Mouse (Mus musculus) retina, embryonic 14.5 days (tissue): ENCODE measurements at regions not wholly inside any gene's neighbourhood (a gene's known extent, or its start where the extent isn't known, plus 50 kb on each side); places are given as distances from the start of the nearest gene placed in this dataset.
"Not testable (repeated sequence)": the region's sequence is repeated elsewhere in the genome, so short reads cannot be mapped to it uniquely, and the experiment has no call there.

Source experiments
- DNase-seq: peaks from one replicate; pipeline ENCODE4 v3.0.0-alpha.2; 2015; ENCODE audit warnings: low spot score

DNA sequence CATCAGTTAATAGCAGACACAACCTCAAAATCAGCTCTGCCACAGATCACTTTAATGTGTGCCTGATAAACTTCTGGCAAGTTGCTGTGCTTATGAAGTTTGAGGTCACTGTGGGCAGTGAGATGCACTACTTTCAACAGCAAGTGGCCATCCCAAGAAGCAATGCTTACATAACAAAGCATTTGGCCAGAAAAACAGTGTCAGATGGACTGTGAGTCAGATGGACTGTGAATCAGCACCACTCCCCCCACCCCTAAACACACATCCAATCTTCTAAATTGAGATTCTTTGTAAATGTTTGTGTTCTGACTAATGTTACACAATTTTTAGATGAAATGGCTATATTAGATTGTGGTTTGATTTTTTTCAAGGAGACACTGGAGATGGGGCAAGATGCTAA, 550.7 kb downstream of the Nxph1 start:
- no peak for DNase-seq

DNA sequence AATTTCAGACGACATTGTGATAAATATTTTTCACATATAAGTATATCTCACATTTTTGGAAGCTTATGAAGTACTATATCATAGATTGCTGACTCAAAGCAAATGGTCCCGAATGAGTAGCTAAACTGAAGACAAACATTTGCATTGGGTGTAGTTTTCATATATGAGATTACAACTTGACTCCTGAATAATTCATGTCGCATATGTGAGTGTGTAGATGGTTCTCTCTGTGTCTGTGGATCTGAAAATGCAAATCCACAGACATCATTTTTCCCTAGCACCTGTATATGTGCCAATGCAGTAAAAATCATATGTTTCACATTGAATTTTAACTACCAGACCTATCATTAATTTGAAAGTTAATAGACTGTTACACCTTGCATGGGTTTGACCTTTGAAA, 586.2 kb downstream of the Nxph1 start:
- no peak for DNase-seq

DNA sequence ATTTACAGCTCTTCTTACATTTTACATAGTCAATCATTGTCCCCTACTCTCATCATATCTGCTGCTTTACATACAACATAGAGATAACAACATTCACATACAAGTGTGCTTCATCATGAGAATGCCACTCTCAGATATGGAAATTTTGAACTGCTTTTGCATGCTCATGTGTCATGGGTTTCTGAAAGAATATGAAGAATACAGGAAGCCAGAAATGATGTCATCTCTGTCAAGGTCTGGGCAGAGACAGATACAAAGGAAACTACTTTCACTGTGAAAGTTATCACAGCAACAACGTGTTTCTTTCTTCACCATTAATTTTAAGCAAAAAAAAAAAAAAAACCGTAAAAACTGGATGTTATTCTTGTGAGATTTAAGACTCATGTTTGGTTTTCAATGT, 590.5 kb downstream of the Nxph1 start:
- no peak for DNase-seq

DNA sequence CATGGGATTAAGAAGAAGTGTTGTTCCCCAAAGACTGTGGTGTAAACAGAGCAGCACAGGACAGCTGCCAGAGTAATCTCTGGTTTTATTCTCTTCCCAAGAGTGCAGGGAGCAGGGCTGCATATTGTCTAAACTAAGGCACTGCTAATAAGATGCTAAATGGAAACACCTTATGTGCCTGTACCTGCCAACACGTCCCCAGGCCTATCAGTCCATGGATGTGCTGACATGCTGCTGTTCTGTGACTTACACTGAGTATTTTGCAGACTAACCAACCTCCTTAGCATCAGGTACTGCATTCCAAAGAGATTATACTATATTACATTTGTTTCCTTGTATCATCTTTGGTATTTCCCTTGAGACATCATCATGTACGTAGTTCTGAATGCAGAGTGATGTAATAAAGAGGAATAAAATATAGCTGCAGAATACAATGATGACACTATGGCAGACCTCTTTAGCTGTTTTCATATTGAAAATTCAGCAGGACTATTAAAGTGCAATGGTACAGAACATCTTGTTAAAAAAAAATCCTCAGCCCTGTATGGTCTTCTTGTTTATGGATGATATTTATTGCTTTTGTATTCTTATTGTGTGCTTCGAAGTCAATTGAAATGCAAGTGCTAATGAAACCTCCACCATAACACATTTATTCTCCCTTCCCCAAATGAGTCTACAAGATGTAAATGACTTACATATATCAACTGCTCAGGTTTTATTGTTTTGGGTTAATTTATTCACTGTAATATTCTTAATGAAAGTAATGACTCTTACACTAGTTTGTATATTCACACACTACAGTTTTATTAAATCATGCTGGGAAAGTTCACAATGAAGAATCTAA, 602.1 kb downstream of the Nxph1 start:
- DNase-seq = no peak

DNA sequence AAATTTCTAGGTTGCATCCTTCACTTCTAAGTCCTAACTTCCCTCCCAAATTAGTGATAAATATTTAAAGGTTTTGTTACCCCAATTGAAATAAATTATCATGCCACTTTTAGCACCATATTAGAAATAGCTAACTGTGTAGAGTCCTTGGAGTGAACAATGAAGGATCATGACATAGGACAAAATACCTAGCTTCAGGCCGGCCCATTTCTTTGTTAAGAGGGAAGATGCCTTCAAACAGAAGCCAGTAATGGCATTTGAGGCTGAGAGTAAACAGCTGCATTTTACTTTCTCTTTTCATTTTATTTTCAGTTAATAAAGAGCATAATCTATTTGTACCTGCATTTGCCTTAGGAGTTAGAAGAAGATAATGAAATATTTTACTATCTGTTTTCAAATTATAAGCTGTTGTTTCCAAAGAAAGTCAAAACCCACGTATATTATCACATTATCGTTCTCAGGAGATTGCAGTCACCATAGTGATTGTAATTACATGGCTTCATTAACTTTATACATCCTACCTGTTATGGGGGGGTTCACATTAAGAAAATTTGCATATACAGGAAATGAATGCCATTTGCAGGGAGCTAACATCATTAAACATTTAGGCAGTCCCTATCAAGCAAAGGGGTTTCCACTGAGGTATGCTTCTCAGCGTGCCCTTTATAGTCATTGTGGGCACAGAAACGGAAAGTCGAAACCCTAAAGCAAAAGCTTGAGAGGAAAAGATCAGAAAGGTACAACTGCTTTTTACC, 615.2 kb downstream of the Nxph1 start:
- no peak for DNase-seq

DNA sequence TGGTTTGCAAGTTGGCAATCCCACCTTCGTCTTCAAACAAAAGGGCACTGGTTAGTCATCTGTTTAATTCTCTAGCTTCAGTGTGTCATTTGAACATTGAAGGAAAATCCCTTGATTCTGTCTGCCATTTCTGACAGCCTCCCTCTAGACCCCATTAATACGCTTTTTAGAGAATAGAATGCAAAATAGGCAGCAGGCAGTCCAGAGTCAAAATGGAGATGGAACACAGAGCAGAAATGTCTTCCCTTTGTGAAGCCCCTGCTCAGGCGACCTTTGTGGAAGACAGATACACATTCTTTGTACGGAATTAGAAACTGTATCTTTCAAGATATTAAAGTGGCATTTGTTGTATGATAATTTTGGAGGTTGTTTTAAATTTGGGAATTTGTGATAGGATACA, 623.6 kb downstream of the Nxph1 start:
- DNase-seq = no peak

DNA sequence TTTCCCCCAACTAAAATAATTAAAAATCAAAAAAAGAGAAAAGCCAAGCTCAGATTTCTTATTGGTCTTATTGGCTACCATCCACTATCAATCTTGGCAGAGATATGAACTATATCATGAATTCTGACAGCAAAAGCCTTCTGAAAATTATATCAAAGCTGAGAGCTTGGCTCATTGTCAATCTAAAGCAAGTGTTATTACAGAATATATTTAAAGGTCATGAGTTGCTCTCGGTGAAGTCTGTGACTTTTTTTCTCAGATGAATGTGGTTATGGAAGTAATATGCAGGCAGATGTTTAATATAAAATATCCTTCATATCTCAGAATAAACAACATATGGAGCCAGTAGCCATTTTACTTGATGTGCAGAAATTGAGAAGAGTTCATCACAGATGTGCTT, 645.2 kb downstream of the Nxph1 start:
- DNase-seq = no peak

DNA sequence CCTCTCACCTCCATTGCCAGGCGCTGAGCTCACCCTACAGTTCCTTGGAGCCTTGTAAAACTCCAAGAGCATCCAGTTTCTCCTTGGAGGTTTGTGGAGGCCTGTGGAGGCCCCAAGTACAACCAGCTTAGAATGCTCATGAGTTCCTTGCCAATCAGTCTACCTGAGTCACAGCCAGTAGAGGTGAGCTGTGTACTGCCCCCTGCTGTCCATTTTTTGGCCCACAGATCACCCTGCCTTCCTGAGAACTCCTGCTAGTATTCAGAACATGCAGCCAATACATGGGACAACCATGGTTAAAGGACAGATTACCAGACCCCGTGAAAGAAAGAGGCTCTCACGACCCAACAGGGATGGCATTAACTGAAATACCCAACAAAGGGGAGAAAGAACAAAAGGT, 651.2 kb downstream of the Nxph1 start:
- DNase-seq = no peak

DNA sequence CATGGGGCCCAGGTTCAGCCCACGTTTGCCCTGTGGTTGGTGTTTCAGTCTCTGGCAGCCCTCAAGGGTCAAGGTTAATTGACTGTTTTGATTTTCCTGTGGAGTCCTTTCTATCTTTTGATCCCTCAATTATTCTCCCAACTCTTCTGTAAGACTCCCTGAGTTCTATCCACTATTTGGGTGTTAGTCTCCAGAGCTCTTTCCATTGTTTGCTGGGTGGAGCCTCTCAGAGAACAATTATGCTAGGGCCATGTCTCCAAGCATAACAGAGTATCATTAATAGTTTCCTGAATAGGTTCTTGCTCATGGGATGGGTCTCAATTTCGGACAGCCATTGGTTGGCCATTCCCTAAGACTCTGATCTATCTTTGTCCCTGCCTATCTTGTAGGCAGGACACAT, 685.7 kb downstream of the Nxph1 start:
- DNase-seq = no peak

DNA sequence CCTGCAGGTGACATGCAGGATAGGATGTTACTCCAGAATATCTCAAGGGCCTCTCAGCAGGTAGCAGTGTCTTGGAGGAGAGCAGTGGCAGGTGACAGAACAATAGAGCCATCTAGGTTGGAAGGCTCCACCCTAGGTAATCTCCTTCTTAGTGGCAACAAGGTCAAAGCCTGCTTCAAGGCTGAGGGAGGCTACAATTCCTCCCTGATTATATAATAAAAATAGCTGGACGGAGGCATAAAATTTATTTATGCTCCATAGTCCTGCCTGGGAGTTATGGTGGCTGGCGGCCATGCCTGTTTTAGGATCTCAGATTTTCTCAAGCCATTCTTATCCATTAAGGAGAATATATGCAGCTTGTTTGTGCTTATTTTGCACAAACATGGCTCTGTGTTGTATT, 695.2 kb downstream of the Nxph1 start:
- not testable (repeated sequence) for DNase-seq

DNA sequence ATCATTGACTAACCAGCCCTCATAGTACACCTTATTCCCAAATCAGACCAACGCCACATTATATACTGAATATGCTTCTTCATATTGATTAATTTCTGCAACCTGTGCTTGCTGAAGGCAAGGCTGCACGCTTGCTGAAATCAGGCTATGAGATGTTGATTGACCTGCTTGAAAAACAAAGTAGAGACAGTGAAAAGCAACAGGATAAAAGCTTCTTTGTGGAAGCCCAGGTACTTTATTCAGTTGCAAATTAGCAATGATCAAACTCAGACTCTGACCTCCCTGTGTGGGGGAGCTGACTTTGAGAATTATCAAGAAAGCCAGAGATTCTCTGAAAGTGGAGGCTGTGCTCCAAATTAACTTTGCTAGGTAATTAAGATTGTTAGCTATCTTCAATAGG, 695.7 kb downstream of the Nxph1 start:
- not testable (repeated sequence) for DNase-seq

DNA sequence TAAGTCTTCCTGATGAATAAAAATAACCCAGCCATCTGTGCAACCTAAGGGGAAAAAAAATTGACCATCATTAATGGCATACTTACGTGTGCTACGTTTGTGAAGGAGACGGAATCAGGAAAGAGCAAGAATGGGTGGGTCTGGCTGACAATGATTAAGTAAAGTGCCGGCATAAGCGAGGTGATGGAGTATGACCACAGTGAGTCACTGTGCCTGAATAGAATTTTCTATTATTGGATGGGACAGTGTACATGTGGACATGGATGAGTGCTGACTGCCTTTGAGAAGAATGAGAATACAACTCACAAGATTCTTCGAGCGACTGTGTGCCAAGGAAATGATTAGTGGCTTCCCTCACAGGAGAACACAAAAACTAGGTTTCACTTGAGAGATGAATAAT, 711.4 kb downstream of the Nxph1 start:
- DNase-seq = no peak

DNA sequence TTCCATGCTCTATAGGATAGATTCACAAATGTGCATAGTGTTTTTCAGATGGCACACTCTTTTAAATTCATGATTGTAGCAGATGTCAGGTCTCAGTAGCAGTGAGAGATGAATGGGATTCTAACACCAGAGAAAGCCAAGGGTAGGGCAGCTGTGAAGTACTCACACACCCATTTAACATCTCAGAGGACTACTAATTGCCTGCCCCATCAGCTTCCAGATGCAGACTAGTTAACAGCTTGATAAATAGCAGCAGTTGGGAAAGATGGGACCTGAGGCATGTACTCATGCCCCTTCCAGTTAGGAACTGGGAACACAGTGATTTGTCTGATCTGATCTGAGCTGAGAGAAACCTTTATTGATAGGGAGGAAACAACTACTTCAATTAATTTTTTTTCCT, 737.0 kb downstream of the Nxph1 start:
- DNase-seq = no peak

DNA sequence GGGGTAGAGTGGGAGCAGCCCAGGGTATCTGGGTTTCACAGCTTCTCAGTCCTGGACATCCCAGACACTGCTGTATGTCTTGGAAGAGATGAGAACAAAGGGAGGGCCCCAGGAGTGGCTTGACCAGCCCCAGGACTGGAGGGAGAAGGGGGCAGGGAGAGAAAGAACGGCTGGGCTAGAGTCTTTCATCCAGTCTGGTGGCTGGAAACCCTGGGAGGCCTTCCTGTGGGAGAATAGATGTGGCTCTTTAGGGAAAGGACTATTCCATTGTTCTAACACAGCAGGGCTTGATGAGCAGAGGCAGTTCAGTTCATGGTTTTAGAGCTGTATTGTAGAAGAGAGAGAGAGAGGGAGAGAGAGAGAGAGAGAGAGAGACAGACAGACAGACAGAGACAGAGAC, 745.5 kb downstream of the Nxph1 start:
- peak; percentile 13 for DNase-seq

DNA sequence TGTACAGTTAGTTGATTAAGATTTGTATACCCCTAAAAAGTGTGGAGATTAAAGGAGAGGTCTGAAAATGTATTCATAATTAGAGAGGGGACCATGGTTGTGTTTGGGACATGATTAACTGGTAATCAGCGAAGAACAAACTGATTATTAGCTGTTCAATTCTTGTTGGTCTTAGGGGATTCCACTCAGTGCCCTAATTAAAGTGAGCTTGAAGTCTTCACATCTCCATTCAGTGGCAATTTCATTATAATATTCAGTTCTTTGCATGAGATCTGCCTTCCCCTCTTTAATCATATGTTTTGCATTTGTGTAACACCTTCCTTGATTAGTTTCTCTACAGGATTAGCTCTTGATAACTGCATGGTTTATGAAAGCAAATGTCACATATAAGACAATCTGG, 749.5 kb downstream of the Nxph1 start:
- no peak for DNase-seq

DNA sequence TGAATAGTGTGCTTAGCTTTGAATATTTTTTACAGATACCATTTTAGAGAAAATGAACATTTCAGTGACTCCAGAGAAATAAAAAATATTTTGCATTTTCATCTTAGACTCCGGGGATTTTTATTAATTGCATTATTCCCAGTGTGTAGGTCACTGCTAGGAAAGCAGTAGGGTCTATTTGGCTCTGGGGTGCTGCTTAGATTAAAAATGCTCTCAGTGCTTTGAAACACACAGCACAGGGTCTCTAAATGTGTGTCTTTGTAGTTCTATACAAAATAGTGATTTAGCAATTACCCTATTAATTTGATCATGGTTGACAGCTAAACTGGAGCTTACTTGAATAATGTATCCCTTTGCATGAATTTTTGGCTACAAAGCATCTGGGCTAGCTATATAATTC, 750.0 kb downstream of the Nxph1 start:
- DNase-seq = no peak
